Mouse (Mus musculus) embryo, embryonic 11 days (tissue): ENCODE measurements around the gene Pdha2.

ENCODE experiments used
- DNase-seq: peaks from one replicate; pipeline ENCODE4 v3.0.0-alpha.2; 2015

Gene Pdha2

DNA sequence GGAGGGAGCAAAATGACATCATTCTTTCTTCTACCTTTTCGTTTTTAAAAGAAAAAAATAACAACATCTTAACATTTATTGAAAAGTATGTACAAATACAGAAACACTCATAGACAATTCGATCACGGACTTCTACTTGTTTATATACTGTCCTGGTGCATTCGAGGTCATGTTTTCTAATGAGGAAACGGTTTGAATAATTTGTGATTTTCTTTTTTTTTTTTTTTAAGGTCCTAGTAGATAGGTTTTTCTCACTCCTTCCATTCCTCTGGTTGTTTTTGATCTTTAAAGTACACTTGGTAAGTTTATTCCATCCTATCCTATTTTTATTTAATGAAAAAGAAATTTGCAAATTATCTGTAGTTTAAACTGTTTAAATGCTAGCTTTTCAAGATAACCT lies at the start of gene Pdha2:
TSS of gene Pdha2 (minus strand) at position 101 of the 400 bp plus-strand sequence.
- DNase-seq: no peak

GRCm38 (mm10) chr3:141260518-141260917 lies 48.4 kb upstream of the Pdha2 start:
- no peak for DNase-seq

DNA sequence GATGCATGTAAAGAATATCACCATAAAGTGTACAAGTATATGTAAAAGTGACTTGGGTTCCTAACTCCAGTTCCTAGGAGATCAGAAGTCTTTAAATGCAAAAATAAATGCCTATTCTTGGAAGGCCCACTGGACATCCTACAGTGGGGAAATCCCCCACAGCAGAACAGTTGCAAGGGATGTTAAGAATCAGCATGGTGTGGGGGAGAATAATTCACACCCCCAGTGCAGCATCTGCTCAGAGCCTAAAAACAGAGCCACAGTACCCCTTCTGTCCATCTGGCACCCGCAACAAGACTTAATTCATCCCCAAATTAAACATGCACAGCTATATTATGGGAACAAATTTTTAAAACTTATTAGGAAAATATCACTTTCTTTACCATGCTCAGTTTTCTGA lies 39.3 kb upstream of the Pdha2 start:
- no peak for DNase-seq

GRCm38 (mm10) chr3:141244725-141245298 lies 32.7 kb upstream of the Pdha2 start:
- no peak for DNase-seq

GRCm38 (mm10) chr3:141238071-141238470 lies 25.9 kb upstream of the Pdha2 start:
- no peak for DNase-seq

DNA sequence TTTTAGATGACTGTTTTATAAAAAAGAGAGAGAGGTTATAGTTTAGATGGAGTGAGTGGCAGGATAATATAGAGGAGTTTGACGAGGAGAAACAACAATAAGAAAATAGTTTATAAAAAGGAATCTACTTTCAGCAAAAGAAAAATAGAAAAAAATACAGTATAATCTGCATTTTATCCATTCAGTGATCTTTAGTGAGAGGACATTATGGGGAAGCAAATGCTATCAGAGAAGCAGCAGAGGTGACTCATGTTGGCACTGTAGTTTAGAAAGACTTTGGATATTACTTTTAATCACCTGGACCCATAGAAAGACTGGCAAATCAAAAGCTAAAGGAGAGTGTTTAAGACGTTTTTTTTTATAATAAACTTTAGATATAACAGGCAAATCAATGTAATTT lies 17.0 kb upstream of the Pdha2 start:
- DNase-seq: no peak

DNA sequence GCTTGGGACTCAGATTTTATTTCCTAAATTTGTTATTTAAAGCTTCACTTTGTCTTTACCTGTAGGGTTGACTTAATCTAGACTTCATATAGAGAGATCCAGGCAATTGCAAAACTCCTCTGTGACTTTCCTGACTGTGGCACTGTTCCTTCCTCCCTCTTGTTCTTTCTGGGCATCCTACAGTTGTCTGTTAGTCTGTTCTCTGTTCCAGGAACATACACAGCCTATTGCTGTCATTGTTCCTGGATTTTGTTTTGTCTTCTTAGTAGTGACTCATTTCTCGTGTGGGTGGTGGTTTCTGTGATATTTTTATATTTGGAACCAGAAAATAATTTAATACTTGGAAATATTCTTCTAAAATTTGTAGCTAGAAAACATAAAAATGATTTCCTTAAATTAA lies 10.2 kb upstream of the Pdha2 start:
- DNase-seq: no peak

GRCm38 (mm10) chr3:141218561-141218960 lies 6.4 kb upstream of the Pdha2 start:
- no peak for DNase-seq

- peak; percentile 41 for DNase-seq
Observed at GRCm38 (mm10) chr3:141216999-141217398, 4.8 kb upstream of the Pdha2 start.

GRCm38 (mm10) chr3:141216237-141216636 lies 4.1 kb upstream of the Pdha2 start:
- DNase-seq: no peak

- DNase-seq: no peak
Observed at GRCm38 (mm10) chr3:141214789-141215188, 2.6 kb upstream of the Pdha2 start.

DNA sequence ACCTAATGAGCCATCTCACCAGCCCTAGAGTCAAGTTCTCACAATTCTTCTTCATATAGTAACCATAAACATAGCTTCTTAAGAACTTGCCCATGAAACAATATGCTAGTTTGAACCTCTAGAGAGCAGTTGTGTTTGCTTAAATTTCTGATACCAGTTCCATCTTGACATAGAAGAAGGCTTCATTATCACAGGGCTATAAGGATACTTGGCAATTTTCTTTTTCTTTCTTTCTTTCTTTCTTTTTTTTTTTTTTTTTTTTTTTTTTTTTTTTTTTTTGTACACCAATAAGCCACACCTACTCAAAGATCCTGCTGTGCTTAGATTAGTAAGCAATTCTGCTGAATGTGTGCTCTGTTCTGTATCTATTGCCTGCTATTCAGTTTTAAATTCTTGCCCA lies 2.0 kb upstream of the Pdha2 start:
- no peak for DNase-seq

DNA sequence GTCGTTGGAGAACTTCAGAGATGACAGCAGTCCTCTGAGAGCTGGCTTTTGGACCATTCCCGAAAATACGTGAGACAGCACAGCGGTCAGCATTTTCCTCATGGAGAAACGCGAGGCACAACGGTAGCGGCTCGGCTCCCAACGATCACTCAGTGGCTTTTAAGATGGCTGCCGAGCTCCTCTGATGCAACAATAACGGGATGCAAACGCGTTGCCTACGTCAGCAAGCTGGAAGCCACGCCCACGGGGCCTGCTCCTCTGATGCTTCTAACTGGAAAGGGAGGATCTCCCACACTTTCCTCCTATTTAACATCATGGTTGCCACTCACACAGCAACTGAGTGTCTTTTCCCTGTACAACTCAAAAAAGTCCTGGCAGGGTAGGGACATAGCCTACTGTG lies 511 bp downstream of the Pdha2 start:
- DNase-seq: no peak

DNA sequence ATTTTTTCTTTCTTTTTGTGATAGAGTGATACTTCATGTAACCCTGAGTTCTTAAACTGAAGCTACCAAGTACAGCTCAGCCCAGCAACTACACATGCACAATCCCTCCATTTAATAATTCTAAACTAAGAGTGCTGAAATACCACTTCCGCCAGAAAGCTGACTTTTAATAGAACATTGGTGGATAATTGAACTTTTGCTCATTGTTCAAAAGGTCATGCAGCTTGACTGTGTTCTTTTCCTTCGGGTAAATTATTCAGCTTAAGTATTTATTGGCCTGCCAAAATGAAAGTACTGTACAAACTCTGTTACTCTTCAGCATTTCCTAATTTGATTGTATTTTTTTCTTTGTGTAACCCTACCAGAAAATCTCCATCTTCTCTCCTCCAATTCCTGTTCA lies 10.4 kb downstream of the Pdha2 start:
- DNase-seq: no peak

DNA sequence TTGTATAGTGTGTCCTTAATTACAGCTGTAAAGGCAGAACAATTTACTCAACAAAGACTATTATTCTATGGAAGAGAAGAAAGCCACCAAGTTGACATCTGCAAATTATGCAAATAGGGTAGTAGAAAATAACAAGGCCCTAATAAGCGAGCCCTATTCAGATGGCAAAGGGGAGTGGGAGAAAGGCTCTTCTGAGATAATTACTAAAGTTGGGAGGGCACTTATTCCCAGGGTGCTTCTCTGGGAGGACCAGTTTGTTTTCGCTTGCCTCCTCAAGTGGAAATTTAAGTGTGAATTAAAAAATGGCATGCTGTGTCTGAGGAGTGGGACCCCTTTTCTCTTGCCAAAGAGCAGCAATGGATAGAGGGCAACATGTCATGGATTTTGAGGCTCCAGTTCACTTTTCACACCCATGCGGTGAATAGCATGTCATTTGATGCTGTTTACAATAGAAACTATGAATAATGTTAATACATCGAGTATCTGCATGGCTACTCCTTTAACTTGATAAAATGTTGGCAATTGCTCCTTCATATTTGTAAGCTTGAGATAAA lies 14.8 kb downstream of the Pdha2 start:
- DNase-seq: no peak

DNA sequence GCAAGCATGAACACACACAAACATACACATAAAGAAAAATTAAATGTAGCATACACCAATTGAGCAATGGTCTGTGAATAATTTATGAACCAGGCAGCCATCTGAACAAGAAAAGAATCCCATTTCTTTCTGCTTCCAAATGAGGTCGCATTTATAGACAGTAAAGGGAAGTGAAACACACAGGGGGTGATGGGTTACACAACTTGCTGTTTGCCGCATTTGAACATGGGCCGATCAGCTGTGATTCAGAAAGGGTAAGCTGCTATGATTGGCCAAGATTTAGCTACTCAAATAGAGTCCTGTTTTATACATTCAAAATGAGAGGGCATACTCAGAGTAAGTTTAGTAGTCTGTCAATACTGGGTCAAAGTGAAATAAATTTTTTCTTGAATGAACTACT lies 20.5 kb downstream of the Pdha2 start:
- DNase-seq: no peak

GRCm38 (mm10) chr3:141190429-141190828 lies 21.7 kb downstream of the Pdha2 start:
- no peak for DNase-seq

GRCm38 (mm10) chr3:141160986-141161385 lies 51.2 kb downstream of the Pdha2 start:
- DNase-seq: no peak
